Mouse (Mus musculus) bone marrow macrophage, adult 2 months (primary cell): ENCODE measurements around the gene Dnase2a. TPM values are rescaled to one million over a fixed set of nuclear protein-coding genes. Genes with fewer than 3 reads are reported as not detected.

ENCODE experiments used
- H3K27ac ChIP-seq: 2 replicates; pipeline ENCODE4 v1.5.1; 2012; ENCODE audit warnings: low read depth, low read length; ENCODE audit not compliant: insufficient read depth
- H3K4me1 ChIP-seq: 2 replicates; pipeline ENCODE4 v1.6.1; 2012; ENCODE audit warnings: low read length; ENCODE audit not compliant: control insufficient read depth, insufficient read depth
- H3K4me3 ChIP-seq: 2 replicates; pipeline ENCODE4 v1.5.1; 2012; ENCODE audit warnings: mild to moderate bottlenecking, low read length, moderate library complexity; ENCODE audit not compliant: insufficient read depth
- CTCF ChIP-seq: IDR thresholded peaks from 2 replicates; pipeline ENCODE4 v1.5.1; 2012; ENCODE audit warnings: low read depth, mild to moderate bottlenecking, low read length, moderate library complexity
- POLR2A ChIP-seq: IDR thresholded peaks from 2 replicates; pipeline ENCODE4 v1.6.1; 2012; ENCODE audit warnings: mild to moderate bottlenecking, low read depth, low read length, borderline replicate concordance
- polyA plus RNA-seq: library from polyadenylated mRNA; stranded (reverse); fragments of >200 nt; gene quantifications from 2 replicates; pipeline ENCODE4 v1.2.4, GENCODE M21; 2012; ENCODE audit not compliant: missing spikeins, insufficient read depth, insufficient read length

Gene Dnase2a
- polyA plus RNA-seq, 1 experiment = 109 TPM

GRCm38 (mm10) chr8:84968650-84969049, 60.3 kb downstream of the Dnase2a start:
- H3K27ac ChIP-seq = peak overlapping the region; percentile 87

GRCm38 (mm10) chr8:84969241-84970134, 61.1 kb downstream of the Dnase2a start, which contains the start of the genes Gm49661, Prdx2 and Rnaseh2a:
Gene Gm49661, minus strand, starts transcription at chr8:84969433.
Gene Prdx2, plus strand, starts transcription at chr8:84969587.
Gene Rnaseh2a, minus strand, starts transcription at chr8:84969767.
- TF ChIP-seq POLR2A (peak; percentile 85; the same call in 1 of the 2 replicates), CTCF (no peak)
- peak within 1 kb of the TSS; percentile 87 for H3K27ac ChIP-seq
- peak within 1 kb of the TSS; percentile 80 for H3K4me3 ChIP-seq
- H3K4me1 ChIP-seq = peaks cover 22% of the 10 kb centered on the region

More at GRCm38 (mm10) chr8:84968650-84969049, 60.3 kb downstream of the Dnase2a start:
- Histone ChIP-seq H3K4me3 (peak overlapping the region; percentile 80), H3K4me1 (peaks cover 22% of the 10 kb centered on the region)
- no peak for TF ChIP-seq POLR2A
- TF ChIP-seq CTCF = no peak

GRCm38 (mm10) chr8:84970135-84970790, 61.9 kb downstream of the Dnase2a start:
- H3K27ac ChIP-seq = peak overlapping the region; percentile 73
- H3K4me3 ChIP-seq = peak overlapping the region; percentile 80
- TF ChIP-seq POLR2A (no peak), CTCF (no peak)
- H3K4me1 ChIP-seq = peaks cover 26% of the 10 kb centered on the region

GRCm38 (mm10) chr8:84970913-84971312, 62.6 kb downstream of the Dnase2a start:
- no peak for TF ChIP-seq POLR2A
- TF ChIP-seq CTCF = no peak
- Histone ChIP-seq H3K27ac (no peak overlapping the region), H3K4me1 (peaks cover 26% of the 10 kb centered on the region), H3K4me3 (peak overlapping the region; percentile 80)

Other genes with a start within 250 kb of the Dnase2a start
- gene Ier2, start 245.7 kb upstream of the Dnase2a start, polyA plus RNA-seq = 23.3 and 24.7 TPM in 2 replicates
- gene Trmt1, start 222.3 kb upstream of the Dnase2a start, polyA plus RNA-seq = 46.8 and 58.4 TPM in 2 replicates
- 30.8 and 35.2 TPM in 2 replicates for gene Nacc1, start 220.7 kb upstream of the Dnase2a start, polyA plus RNA-seq
- 91.9 and 102 TPM in 2 replicates for gene Lyl1, start 207.1 kb upstream of the Dnase2a start, polyA plus RNA-seq
- gene G430095P16Rik, start 185.6 kb upstream of the Dnase2a start, polyA plus RNA-seq = 1.0 and 1.1 TPM in 2 replicates
- gene Nfix, start 108.2 kb upstream of the Dnase2a start, polyA plus RNA-seq = 8.3 and 12.5 TPM in 2 replicates
- gene Dand5, start 85.7 kb upstream of the Dnase2a start, polyA plus RNA-seq = 3.3 and 5.4 TPM in 2 replicates
- 12.7 and 13.9 TPM in 2 replicates for gene Gadd45gip1, start 77.0 kb upstream of the Dnase2a start, polyA plus RNA-seq
- gene Rad23a, start 67.9 kb upstream of the Dnase2a start, polyA plus RNA-seq = 49.1 and 54.0 TPM in 2 replicates
- 674 and 696 TPM in 2 replicates for gene Calr, start 61.6 kb upstream of the Dnase2a start, polyA plus RNA-seq
- 23.1 and 30.5 TPM in 2 replicates for gene Farsa, start 51.6 kb upstream of the Dnase2a start, polyA plus RNA-seq
- 19.4 and 19.6 TPM in 2 replicates for gene Syce2, start 36.4 kb upstream of the Dnase2a start, polyA plus RNA-seq
- gene Gcdh, start 14.6 kb upstream of the Dnase2a start, polyA plus RNA-seq = 13.4 and 17.6 TPM in 2 replicates
- gene Klf1, start 6.6 kb upstream of the Dnase2a start, polyA plus RNA-seq = not detected in 2 replicates
- gene Mast1, start 28.8 kb downstream of the Dnase2a start, polyA plus RNA-seq = 0.28 and 0.42 TPM in 2 replicates
- not detected in 2 replicates for gene Rtbdn, start 38.4 kb downstream of the Dnase2a start, polyA plus RNA-seq
- not detected in 2 replicates for gene Gm49661, start 60.9 kb downstream of the Dnase2a start, polyA plus RNA-seq
- 267 and 279 TPM in 2 replicates for gene Prdx2, start 61.0 kb downstream of the Dnase2a start, polyA plus RNA-seq
- gene Rnaseh2a, start 61.2 kb downstream of the Dnase2a start, polyA plus RNA-seq = 39.8 and 40.7 TPM in 2 replicates
- gene Junb, start 70.2 kb downstream of the Dnase2a start, polyA plus RNA-seq = 71.1 and 80.8 TPM in 2 replicates
- 14.5 and 17.4 TPM in 2 replicates for gene Hook2, start 82.0 kb downstream of the Dnase2a start, polyA plus RNA-seq
- gene Best2, start 106.0 kb downstream of the Dnase2a start, polyA plus RNA-seq = not detected in 2 replicates
- 74.5 and 75.3 TPM in 2 replicates for gene Asna1, start 116.7 kb downstream of the Dnase2a start, polyA plus RNA-seq
- 145 and 177 TPM in 2 replicates for gene Trir, start 118.3 kb downstream of the Dnase2a start, polyA plus RNA-seq
- 34.0 and 44.4 TPM in 2 replicates for gene Tnpo2, start 128.4 kb downstream of the Dnase2a start, polyA plus RNA-seq
- 10.2 and 11.8 TPM in 2 replicates for gene Fbxw9, start 151.5 kb downstream of the Dnase2a start, polyA plus RNA-seq
- not detected in 2 replicates for gene Gm5741, start 159.4 kb downstream of the Dnase2a start, polyA plus RNA-seq
- 36.7 and 44.9 TPM in 2 replicates for gene Dhps, start 163.2 kb downstream of the Dnase2a start, polyA plus RNA-seq
- gene Wdr83os, start 172.2 kb downstream of the Dnase2a start, polyA plus RNA-seq = 90.2 and 113 TPM in 2 replicates
- 22.6 and 27.3 TPM in 2 replicates for gene Wdr83, start 172.7 kb downstream of the Dnase2a start, polyA plus RNA-seq
- gene Man2b1, start 174.7 kb downstream of the Dnase2a start, polyA plus RNA-seq = 390 and 469 TPM in 2 replicates
- gene Zfp791, start 214.5 kb downstream of the Dnase2a start, polyA plus RNA-seq = 1.2 and 1.7 TPM in 2 replicates
- gene Cks1brt, start 243.4 kb downstream of the Dnase2a start, polyA plus RNA-seq = not detected in 2 replicates